ENCODE assay signal across 14 mouse cellular contexts in the genomic region with DNA sequence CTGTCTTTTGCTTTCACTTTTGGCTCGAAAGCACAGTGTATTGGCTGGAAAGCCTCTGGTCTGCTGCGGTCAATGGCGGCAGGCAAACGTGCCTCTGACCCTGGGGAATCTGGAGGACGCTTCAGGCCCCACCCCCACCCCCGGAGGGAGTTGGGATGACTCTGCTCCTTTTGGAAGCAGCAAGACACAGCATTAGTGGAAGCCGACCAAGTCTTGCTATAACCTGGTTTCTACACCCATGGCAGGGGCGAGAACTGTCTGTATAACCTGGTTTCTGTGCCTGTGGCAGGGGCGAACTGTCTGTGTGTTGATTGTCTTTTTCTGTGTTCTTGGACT. TPM values are rescaled to one million over a fixed set of nuclear protein-coding genes. Genes with fewer than 3 reads are reported as not detected.
A peak's percentile ranks its signal among the peaks of the same experiment; 100 is the strongest.
DNase-seq lines count a peak whose midpoint lies in the region; ATAC-seq and TF ChIP-seq lines count a peak whose summit lies in the region.
"Had no signal": no experiment of that assay in that cellular context is flagged by ENCODE, and none has a peak within 500 bp of the region (broad histone marks: within the 10 kb centered on the region; RNA-seq: fewer than 3 reads in every experiment).

No protein-coding gene starts in this region.

- no peaks in the 10 kb centered on the region; the same call in 1 of the 2 replicates for H3K4me1 ChIP-seq in lung, adult 2 months (ENCODE audit: control insufficient read depth, insufficient read depth, low read length)
- no peaks in the 10 kb centered on the region for H3K4me1 ChIP-seq in stomach, postnatal 0 days (replicated peaks; ENCODE audit: control insufficient read depth, insufficient read depth)
- H3K4me1 ChIP-seq: embryonic facial prominence, embryonic 13.5 days; forebrain, embryonic 15.5 days; kidney, embryonic 15.5 days had no signal

- no peak overlapping the region for H3K4me3 ChIP-seq in lung, adult 2 months (replicated peaks; ENCODE audit: extremely low read depth, low read depth, low read length)
- H3K4me3 ChIP-seq in stomach, postnatal 0 days (ENCODE audit: low read depth, low read length) = no peak overlapping the region
- H3K4me3 ChIP-seq: embryonic facial prominence, embryonic 13.5 days; forebrain, embryonic 15.5 days; kidney, embryonic 15.5 days had no signal

- no peak overlapping the region for H3K27ac ChIP-seq in stomach, postnatal 0 days (replicated peaks)
- H3K27ac ChIP-seq: embryonic facial prominence, embryonic 13.5 days; forebrain, embryonic 15.5 days; hindbrain, postnatal 0 days; kidney, embryonic 15.5 days had no signal

- WGBS in lung, adult 2 months = 68% methylated on average over 9 of the region's 9 CpGs
- WGBS in stomach, postnatal 0 days = 78% methylated on average over 9 of the region's 9 CpGs

- H3K27me3 ChIP-seq in stomach, postnatal 0 days (ENCODE audit: control insufficient read depth, insufficient read depth, low read length) = no peaks in the 10 kb centered on the region
- H3K27me3 ChIP-seq: forebrain, embryonic 15.5 days; kidney, embryonic 15.5 days had no signal

- no peak overlapping the region for H3K4me2 ChIP-seq in stomach, postnatal 0 days (replicated peaks; ENCODE audit: low read depth)
- H3K4me2 ChIP-seq: embryonic facial prominence, embryonic 13.5 days; forebrain, embryonic 15.5 days; kidney, embryonic 15.5 days; lung, embryonic 14.5 days had no signal

- TF ChIP-seq EP300 in stomach, postnatal 0 days (optimal IDR thresholded peaks at IDR 0.05) = no peak

- no peak for TF ChIP-seq POLR2A in lung, adult 2 months (IDR thresholded peaks at IDR 0.05; ENCODE audit: borderline replicate concordance, extremely low read depth, low read depth, low read length)

- no peak for TF ChIP-seq CTCF in lung, adult 2 months (IDR thresholded peaks at IDR 0.05; ENCODE audit: insufficient read depth, low read length)
- no peak for TF ChIP-seq CTCF in stomach, postnatal 0 days (IDR thresholded peaks at IDR 0.05; ENCODE audit: low read depth)

- ATAC-seq in CD4-positive, CD25-positive, alpha-beta regulatory T cell, adult 4 months = peak; percentile 20
- ATAC-seq in erythroid progenitor cell, adult 5-6 weeks (replicated peaks; ENCODE audit: low FRiP score, poor library complexity, severe bottlenecking) = 0 out of 2 replicates have a peak, but pooled peaks have one; percentile 49
- ATAC-seq in megakaryocyte, adult 5-6 weeks (ENCODE audit: poor library complexity, severe bottlenecking) = peak; percentile 64
- no peak for ATAC-seq in stomach, postnatal 0 days (ENCODE audit: low FRiP score, low TSS enrichment)
- ATAC-seq: forebrain, embryonic 15.5 days; hindbrain, postnatal 0 days had no signal

- no peaks in the 10 kb centered on the region for H3K9me3 ChIP-seq in stomach, postnatal 0 days (ENCODE audit: control insufficient read depth, low read length)
- H3K9me3 ChIP-seq: embryonic facial prominence, embryonic 13.5 days; forebrain, embryonic 15.5 days; kidney, embryonic 15.5 days had no signal

- H3K36me3 ChIP-seq in stomach, postnatal 0 days (ENCODE audit: control insufficient read depth, insufficient read depth, low read length) = no peaks in the 10 kb centered on the region
- H3K36me3 ChIP-seq: embryonic facial prominence, embryonic 13.5 days; forebrain, embryonic 15.5 days; kidney, embryonic 15.5 days had no signal

- no peak overlapping the region for H3K9ac ChIP-seq in stomach, postnatal 0 days (ENCODE audit: low read length)
- H3K9ac ChIP-seq: embryonic facial prominence, embryonic 13.5 days; forebrain, embryonic 15.5 days; kidney, embryonic 15.5 days; lung, embryonic 14.5 days had no signal

- DNase-seq in ES-CJ7 (ENCODE audit: low read depth, low spot score) = peak; percentile 67
- DNase-seq in lung, adult 2 months = no peak
- no peak for DNase-seq in stomach, postnatal 0 days (ENCODE audit: low spot score)
- DNase-seq in heart, adult 9 months (ENCODE audit: low spot score in 2 of 2) = no peak
- DNase-seq: cerebellum, postnatal 25 days; gastrocnemius, postnatal 25 days; lung, embryonic 14.5 days had no signal

RNA-seq across cellular contexts. Expression of a gene that starts 15.8 kb away (rescaled TPM):
- 10 to 100 TPM; 44.9 to 53.6 TPM for polyA plus RNA-seq in CD4-positive, CD25-positive, alpha-beta regulatory T cell, adult 4 months (2017; shearing (Covaris generic))
- 50.5 and 75.9 TPM in 2 replicates for total RNA-seq in erythroid progenitor cell, adult 5-6 weeks (2015; ENCODE audit: low replicate concordance)
- 52.9 and 83.8 TPM in 2 replicates for total RNA-seq in erythroid progenitor cell, adult 5-6 weeks (2017; ENCODE audit: low replicate concordance)
- total RNA-seq in megakaryocyte, adult 5-6 weeks (2015) = 21.5 and 22.6 TPM in 2 replicates
- total RNA-seq in megakaryocyte, adult 5-6 weeks (2017) = 17.1 and 22.5 TPM in 2 replicates
- 1.8 and 3.4 TPM in 2 replicates for polyA plus RNA-seq in lung, adult 2 months (2012; rRNA removed)
- polyA plus RNA-seq in stomach, postnatal 0 days (2015; fragmentation: Nextera tagmentation; extraction: Ambion mirVana) = 7.2 and 7.3 TPM in 2 replicates
